Mouse (Mus musculus): ENCODE measurements around the gene Nfe2l2.
A peak's percentile ranks its signal among the peaks of the same experiment; 100 is the strongest.
"Not testable (repeated sequence)": the region's sequence is repeated elsewhere in the genome, so short reads cannot be mapped to it uniquely, and the experiment has no call there.

The Nfe2l2 gene

GRCm38 (mm10) chr2:75650437-75650836 lies 54.0 kb downstream of the Nfe2l2 start:
- DNase-seq (ENCODE audit: low spot score in 2 of 2): no peak

- DNase-seq (ENCODE audit: low spot score in 2 of 2): no peak
Measured at GRCm38 (mm10) chr2:75645251-75645650, 59.2 kb downstream of the Nfe2l2 start.

GRCm38 (mm10) chr2:75643950-75644349 lies 60.5 kb downstream of the Nfe2l2 start:
- no peak for DNase-seq (ENCODE audit: low spot score in 2 of 2)

- peak; percentile 30 to 60 for DNase-seq (ENCODE audit: low spot score in 2 of 2)
Measured at GRCm38 (mm10) chr2:75642795-75643550, 61.5 kb downstream of the Nfe2l2 start.

GRCm38 (mm10) chr2:75642312-75642711 lies 62.1 kb downstream of the Nfe2l2 start:
- DNase-seq (ENCODE audit: low spot score in 2 of 2): not testable (repeated sequence)

GRCm38 (mm10) chr2:75639535-75639934 lies 64.9 kb downstream of the Nfe2l2 start:
- peak in 1 of 2 experiments; percentile 44 for DNase-seq (ENCODE audit: low spot score in 2 of 2)

GRCm38 (mm10) chr2:75637822-75638221 lies 66.6 kb downstream of the Nfe2l2 start:
- not testable (repeated sequence) for DNase-seq (ENCODE audit: low spot score in 2 of 2)

GRCm38 (mm10) chr2:75637361-75637760 lies 67.1 kb downstream of the Nfe2l2 start:
- DNase-seq (ENCODE audit: low spot score in 2 of 2): no peak

- not testable (repeated sequence) for DNase-seq (ENCODE audit: low spot score in 2 of 2)
Measured at GRCm38 (mm10) chr2:75637055-75637304, 67.5 kb downstream of the Nfe2l2 start.

GRCm38 (mm10) chr2:75636261-75637054 lies 68.0 kb downstream of the Nfe2l2 start:
- DNase-seq (ENCODE audit: low spot score in 2 of 2): no peak

- not testable (repeated sequence) for DNase-seq (ENCODE audit: low spot score in 2 of 2)
Measured at GRCm38 (mm10) chr2:75634431-75634830, 70.0 kb downstream of the Nfe2l2 start.

- no peak for DNase-seq (ENCODE audit: low spot score in 2 of 2)
Measured at GRCm38 (mm10) chr2:75633784-75634183, 70.7 kb downstream of the Nfe2l2 start.

- no peak for DNase-seq (ENCODE audit: low spot score in 2 of 2)
Measured at GRCm38 (mm10) chr2:75633381-75633780, 71.1 kb downstream of the Nfe2l2 start.

GRCm38 (mm10) chr2:75632721-75633181 lies 71.7 kb downstream of the Nfe2l2 start:
- DNase-seq (ENCODE audit: low spot score in 2 of 2): no peak

- DNase-seq (ENCODE audit: low spot score in 2 of 2): no peak
Measured at GRCm38 (mm10) chr2:75632043-75632442, 72.4 kb downstream of the Nfe2l2 start.

- no peak for DNase-seq (ENCODE audit: low spot score in 2 of 2)
Measured at GRCm38 (mm10) chr2:75631421-75631820, 73.0 kb downstream of the Nfe2l2 start.

- no peak for DNase-seq (ENCODE audit: low spot score in 2 of 2)
Measured at GRCm38 (mm10) chr2:75628487-75628886, 76.0 kb downstream of the Nfe2l2 start.

GRCm38 (mm10) chr2:75626597-75627440 lies 77.6 kb downstream of the Nfe2l2 start:
- DNase-seq (ENCODE audit: low spot score in 2 of 2): no peak

All from heart, adult 9 months (tissue).